Mouse (Mus musculus): ENCODE data around the gene Gna14.

The Gna14 gene

DNA sequence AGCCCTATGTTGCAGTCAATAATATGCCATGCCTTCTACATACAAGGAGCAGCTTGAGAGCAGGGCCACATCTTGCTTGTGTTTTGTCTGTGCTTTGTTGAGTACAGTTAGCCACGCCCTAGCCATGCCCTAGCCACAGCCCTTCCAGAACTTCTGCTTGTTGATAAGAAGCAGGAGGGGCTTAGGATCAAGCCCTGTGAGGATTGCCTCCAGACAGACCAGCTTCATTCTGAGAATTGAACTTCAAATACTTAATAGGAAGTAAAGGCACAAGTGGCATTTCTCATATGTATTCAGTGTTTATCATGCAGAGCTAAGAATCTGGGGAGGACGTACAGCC, 75.5 kb downstream of the Gna14 start:
- peak; percentile 39 for DNase-seq (ENCODE audit: low read depth)

GRCm38 (mm10) chr19:16514201-16514600, 78.6 kb downstream of the Gna14 start:
- DNase-seq (ENCODE audit: low read depth), result no peak

DNA sequence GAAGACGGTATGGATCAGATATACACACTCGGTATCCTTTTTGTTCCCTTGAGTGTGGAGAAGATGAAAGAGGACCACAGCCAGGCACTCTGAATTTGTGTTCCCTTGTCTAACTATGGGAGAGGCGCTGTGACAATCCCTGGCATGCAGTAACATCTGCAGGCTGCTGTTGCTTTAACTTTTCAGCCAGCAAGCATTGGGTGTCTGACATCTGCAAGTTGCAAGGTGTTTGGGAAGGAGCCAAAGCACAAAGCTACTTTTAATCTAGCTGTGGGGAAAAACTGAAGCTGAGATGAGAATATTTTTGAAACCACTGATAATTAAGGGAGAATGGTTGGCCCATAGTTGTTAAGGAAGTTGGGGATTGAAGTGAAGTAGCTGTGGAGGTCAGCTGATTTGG, 83.0 kb downstream of the Gna14 start:
- no peak for DNase-seq (ENCODE audit: low read depth)

GRCm38 (mm10) chr19:16520608-16521007, 85.0 kb downstream of the Gna14 start:
- DNase-seq (ENCODE audit: low read depth), result no peak

GRCm38 (mm10) chr19:16526302-16526880, 90.8 kb downstream of the Gna14 start:
- no peak for DNase-seq (ENCODE audit: low read depth)

- DNase-seq (ENCODE audit: low read depth), result no peak
These were observed 91.5 kb downstream of the Gna14 start for GRCm38 (mm10) chr19:16527031-16527430.

- no peak for DNase-seq (ENCODE audit: low read depth)
These were observed 92.8 kb downstream of the Gna14 start for GRCm38 (mm10) chr19:16528225-16528828.

- DNase-seq (ENCODE audit: low read depth), result peak; percentile 22
These were observed 93.8 kb downstream of the Gna14 start for GRCm38 (mm10) chr19:16529293-16529920.

GRCm38 (mm10) chr19:16529999-16530398, 94.4 kb downstream of the Gna14 start:
- no peak for DNase-seq (ENCODE audit: low read depth)

GRCm38 (mm10) chr19:16534311-16534710, 98.7 kb downstream of the Gna14 start:
- DNase-seq (ENCODE audit: low read depth), result no peak

GRCm38 (mm10) chr19:16538416-16538815, 102.9 kb downstream of the Gna14 start:
- DNase-seq (ENCODE audit: low read depth), result no peak

- no peak for DNase-seq (ENCODE audit: low read depth)
These were observed 108.1 kb downstream of the Gna14 start for GRCm38 (mm10) chr19:16543688-16544087.

DNA sequence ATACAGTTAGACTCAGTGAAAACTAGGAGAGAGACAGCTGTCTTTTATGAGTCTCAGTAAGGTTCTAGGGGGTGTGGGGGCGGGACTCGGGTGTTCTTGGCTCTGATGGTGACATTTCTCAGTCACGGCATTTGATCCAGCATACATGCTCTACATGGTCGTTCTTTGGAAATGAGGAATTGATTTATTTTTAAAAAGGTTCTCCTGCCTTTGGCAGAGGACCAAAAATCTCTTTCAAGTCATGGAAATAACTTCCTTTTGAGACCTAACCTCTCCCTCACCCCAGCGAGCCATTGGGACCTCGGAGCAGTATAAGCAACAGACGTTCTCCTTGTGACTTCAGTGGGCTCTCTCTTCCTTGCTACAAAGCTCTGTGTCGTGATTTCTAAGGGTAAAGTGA, 121.4 kb downstream of the Gna14 start:
- DNase-seq (ENCODE audit: low read depth), result no peak

DNA sequence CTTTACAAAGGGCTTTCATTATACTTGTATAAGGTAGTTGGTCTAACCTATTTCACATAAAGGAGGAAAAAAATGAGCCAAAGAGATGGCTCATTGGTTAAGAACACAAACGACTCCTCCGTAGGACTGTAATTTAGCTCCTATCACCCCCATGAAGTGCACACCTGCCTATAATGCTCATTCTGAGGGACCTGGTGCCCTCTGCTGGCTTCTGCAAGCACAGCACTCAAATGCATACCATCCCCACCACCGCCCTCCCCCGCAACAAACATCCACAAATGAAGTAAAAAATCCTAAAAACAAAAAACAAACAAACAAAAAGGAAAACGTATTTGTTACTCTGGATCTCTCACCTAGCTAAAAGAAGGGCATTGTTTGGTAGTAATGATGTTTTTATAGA, 122.4 kb downstream of the Gna14 start:
- DNase-seq (ENCODE audit: low read depth), result peak; percentile 7

DNA sequence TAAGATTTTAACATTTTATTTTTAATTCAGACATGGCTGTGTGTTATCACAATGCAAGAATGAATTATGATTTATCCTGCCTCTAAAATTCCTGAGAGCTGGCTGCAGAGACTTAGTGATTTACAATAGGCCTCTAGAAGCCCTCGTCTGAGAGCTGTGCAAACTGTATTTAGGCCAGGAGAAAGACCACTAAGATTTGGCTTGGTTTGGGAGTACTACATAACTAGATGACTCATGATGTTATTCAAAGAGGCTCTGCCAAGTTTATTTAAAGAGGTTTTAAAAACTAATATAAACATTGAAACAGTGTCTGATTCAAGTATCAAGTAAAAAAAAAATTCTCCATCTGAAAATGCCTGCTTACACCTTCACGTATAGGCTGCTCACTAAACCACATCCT, 123.0 kb downstream of the Gna14 start:
- no peak for DNase-seq (ENCODE audit: low read depth)

DNA sequence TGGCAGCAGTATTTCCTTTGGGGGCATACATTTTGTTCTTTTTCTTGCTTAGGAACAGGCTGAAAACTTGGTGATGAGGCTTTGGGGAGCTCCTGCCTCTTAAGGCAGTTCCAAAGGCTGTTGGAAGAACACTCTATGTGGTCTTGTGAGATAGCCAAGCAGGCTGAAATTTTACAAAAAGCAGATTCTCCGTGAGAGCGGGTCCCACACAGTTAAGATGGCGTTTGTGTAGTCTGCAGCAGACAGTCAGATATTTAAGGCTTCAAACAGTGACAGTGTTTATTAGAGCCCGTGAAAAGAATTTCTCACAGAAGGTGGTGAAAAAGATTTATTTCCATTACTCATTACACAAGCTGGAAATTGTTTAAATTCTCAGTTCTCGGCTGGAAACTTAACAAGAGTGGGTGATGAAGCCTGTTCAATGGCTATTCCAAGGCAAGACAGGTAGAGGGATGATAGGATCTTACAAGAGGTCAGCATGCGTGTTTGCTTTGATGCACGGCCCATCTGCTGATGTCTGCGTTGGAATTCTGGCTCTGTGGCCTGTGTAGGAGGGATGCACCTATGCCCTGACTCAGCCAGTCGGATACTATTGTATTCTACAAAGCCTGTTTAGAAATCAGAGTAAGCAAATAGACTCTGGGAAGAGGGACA, 123.8 kb downstream of the Gna14 start:
- DNase-seq (ENCODE audit: low read depth), result no peak

GRCm38 (mm10) chr19:16562676-16563075, 127.1 kb downstream of the Gna14 start:
- no peak for DNase-seq (ENCODE audit: low read depth)

- DNase-seq (ENCODE audit: low read depth), result no peak
These were observed 141.2 kb downstream of the Gna14 start for GRCm38 (mm10) chr19:16576790-16577189.

DNA sequence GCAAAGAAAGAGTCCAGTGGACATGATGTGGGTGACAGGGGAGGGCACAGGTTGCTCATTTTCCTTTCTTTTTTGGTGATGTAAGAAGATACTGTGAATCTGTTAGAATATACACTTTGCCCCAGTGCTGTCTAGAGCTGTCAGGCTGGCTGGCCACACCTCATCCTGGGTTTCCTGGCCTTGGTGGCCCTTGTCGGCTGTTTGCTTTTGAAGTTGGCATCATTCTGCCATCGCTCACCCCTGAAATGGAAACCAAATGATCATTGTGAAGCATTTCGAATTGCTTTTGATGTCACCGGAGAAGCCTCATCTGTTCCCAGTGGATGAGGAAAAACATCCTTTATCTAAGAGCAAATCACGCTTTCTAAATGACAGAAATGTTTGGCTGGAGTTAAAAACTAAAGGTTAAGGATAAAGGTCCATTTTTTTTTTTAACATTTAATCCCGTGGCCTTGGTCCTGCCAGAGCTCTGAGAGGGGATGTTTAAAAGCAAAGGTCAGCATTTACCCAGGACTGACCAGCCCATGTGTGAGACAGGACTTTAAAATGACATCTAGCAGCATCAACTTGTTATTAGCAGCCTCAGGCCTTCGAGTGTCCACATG, 144.2 kb downstream of the Gna14 start:
- DNase-seq (ENCODE audit: low read depth), result no peak

- DNase-seq (ENCODE audit: low read depth), result no peak
These were observed 144.9 kb downstream of the Gna14 start for GRCm38 (mm10) chr19:16580501-16580900.

- no peak for DNase-seq (ENCODE audit: low read depth)
These were observed 149.0 kb downstream of the Gna14 start for GRCm38 (mm10) chr19:16584546-16584945.

DNA sequence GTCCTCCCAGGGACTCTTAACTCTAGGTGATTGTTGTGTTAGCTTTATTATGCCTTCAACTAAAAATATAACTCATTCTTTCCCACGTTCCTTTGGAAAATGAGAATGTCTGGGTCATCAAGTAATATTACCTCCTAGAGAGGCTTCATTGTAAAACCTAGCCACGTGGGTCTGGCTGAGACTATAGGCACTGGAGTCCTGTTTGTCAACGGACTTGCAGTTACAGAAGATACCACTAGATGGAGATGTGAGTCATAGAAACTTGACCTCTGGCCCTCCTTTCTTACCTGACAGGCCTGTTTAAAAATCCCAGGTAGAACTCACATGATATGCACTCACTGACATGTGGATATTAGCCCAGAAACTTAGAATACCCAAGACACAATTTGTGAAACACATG, 149.8 kb downstream of the Gna14 start:
- DNase-seq (ENCODE audit: low read depth), result peak; percentile 50

Data from c-Kit-positive CD71-negative TER-119-negative erythroid progenitor cells, embryonic 14.5 days (primary cell).